Mouse (Mus musculus): ENCODE measurements around the gene Strip1.
"Not testable (repeated sequence)": the region's sequence is repeated elsewhere in the genome, so short reads cannot be mapped to it uniquely, and the experiment has no call there.

Gene Strip1

DNA sequence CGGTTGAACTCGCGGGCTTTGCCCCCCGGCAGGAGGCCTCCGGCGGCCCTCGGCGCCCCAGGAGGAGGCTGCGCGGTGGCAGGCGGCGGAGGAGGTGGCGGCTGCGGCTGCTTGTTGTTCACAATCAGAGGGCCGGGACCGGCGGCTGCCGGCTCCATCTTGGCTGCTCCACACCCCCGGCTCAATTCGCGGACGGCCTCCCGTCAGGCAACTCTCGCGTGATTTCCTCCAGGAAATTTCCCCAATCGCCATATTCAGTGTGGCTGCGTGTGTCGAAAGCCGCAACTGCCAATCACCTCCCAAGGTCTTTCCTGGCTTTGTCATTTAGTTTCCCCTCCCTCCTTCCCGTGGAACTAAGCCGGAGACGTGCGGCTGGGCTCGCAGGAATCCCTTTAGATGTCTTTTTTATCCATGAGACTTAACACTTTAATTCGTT is at the start of gene Strip1:
Gene Strip1 (minus strand): TSS at position 172 of the 436 bp plus-strand sequence.
- peak; percentile 98 for DNase-seq

DNA sequence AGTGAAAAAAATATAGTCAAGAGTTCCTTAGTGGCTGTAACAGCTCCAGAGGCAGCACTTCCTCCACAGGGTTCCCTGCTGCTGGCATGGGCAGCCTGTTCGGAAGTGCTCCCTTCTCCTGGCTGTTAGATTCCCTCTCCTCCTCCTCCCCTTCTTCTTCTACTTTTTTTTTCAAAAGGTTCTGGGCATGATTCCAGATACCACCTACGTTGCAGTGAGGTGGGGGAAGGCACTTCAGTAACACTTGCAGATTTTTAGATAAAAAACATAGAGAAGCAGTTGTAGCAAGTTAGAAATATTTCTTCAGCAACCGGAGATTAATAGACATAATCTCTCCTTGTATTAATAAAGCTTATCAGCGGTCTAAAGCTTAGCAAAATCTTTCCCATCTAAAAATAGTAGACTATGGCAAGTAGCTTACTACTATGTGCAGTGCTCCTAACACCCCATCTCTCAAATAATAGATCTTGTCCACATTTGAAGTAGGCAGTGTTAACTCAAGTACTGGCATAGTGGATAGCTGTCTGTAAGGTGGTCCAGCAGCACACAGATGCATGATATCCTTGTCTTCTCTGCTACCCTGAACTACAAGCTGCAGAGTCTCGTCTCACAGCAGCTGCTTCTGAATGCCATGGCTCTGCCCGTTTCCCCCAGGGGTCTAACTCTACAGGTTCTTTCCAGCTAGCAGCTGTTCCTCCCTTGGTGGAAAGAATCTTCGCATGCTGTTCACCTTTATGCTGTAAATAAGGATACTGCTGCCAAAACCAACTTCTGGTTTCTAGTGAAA is 49.5 kb upstream of the Strip1 start:
- peak; percentile 56 for DNase-seq

DNA sequence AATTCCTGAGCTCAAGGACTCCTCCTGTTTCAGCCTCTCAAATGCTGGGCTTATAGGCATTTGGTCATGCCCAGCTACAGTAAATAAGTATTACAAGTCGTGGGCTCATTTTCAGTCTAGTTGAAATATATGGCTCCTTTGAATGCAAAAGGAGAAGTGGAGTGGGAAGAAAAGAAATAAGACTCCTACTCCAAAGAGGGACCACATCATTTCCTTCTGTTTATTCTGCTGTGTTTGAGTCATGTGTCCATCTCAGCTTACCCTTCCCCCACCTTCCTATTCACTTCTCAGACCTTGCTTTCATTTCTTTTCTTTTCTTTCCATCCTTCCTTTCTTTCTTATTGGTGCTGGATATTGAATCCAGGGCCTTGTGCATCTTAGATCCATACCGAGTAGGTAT is 40.0 kb upstream of the Strip1 start:
- DNase-seq = no peak

DNA sequence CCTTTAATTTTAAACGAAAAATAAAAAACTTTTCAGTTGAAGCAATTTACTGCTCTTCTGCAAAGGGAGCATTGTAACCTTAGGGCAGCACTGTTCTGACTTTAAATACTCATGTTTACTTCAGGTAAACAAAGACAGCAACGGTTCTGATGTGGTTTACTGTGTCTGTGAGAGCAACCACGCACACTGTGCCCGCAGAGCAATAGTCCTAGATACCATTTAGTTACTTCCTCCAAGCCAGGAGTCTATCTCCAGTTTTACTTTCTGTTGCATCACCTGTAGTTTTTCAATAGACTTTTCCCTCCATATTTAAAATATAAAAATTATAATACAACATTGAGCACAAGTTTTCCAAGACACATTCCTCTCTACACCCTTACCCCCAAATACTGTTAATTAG is 39.0 kb upstream of the Strip1 start:
- no peak for DNase-seq

DNA sequence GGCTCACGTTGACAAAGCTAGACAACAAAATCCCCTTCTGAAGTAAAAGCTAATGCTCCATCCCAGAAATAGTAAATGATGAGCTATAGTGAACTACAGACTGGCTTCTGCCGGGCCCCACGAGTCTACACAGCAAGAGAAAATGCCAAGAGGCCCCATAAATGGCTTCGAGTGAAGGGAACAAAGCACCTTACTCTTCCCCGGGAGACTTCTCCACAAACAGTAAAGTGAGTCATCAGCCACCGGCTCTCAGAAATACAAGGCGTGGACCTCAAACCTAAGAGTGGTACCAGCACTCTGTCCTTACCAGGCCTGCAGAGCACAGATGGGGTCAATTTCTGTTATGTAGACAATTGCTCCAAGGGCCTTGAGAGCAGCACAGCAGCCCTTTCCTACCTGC is 37.3 kb upstream of the Strip1 start:
- DNase-seq = no peak

DNA sequence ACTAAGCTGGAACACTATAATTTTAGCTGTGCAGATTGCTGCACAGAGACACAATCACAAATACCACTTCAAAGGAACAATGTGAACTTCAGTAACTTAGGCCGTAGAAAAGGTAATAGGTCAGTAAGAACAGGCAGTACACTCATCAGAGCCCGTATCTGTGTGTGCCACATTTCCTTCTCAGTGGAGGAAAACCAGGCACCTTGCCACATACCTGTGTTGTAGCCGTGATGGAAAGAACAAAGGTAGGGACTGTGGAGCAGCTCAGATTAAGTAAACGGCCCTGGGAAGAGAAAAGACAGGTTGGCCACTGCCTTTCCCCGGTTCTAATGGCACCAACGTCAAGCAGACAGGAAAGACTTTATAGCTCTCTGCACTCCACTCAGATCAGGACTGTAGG is 35.9 kb upstream of the Strip1 start:
- DNase-seq = no peak

DNA sequence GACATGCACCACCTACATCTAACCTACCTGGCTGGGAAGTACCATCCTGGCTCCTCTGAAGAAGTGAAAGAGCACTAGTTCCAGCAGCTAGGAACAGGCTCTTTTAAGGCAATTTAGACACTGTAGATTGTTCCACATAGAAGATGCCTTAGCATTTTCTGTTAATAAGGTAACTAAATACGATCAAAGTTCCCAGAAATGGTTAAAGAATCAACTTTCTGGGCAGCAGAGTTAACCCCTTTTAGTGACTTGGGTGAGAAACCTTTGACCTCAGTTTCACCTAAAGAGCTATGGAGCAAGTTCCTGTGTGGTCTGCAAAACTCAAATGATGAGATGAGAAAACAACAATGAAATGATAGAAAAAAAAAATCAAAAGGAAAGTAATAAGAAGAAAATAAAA is 33.1 kb upstream of the Strip1 start:
- DNase-seq = no peak

DNA sequence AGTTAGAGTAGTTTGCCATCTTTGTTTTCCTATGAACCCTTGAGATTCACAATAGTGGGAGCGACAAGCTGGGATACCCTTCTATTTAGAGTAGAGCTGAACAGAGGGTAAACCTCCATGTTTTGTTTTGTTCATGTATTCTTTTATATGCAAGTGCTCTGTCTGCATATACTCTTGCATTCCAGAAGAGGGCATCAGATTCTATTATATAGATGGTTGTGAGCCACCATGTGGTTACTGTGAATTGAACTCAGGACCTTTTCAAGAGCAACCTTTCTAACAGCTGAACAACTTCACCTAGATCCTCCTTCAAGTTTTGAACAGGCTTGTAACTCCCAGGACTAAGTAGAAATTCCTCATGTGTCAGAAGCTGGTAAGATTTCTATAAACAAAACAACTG is 27.5 kb upstream of the Strip1 start:
- no peak for DNase-seq

DNA sequence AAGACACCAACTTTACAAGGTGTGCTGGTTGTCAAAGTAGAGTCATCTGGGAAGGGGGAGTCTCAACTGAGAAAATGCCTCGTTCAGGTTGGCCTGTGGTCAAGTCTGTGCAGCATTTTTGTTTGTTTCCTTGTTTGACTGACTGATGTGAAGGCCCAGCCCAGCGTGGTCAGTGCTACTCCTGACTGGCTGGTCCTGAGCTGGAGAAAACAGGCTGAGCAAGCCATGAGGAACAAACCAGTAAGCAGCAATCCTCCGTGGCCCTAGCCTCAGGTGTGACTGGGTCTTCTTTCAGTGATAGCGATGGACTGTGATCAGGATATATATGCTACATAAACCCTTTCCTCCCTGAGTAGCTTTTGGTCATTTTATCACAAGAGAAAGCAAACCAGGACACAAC is 25.4 kb upstream of the Strip1 start:
- DNase-seq = no peak

DNA sequence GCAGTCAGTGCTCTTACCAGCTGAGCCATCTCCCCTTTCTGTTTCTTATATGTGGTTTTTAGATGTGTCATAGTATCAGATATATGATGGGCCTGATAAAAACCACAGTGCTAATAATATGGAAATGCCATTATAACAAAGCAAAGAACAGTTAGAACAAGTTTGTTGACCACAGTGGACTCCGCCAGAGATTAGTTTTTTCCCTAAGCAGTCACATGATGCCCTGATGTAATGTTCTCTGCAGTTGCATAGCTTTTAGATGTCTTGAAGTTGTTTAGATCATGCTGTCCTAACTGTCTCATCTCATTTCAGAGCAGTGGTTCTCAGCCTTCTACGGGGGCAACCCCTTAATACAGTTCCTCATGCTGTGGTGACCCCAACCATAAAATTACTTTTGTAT is 24.7 kb upstream of the Strip1 start:
- no peak for DNase-seq

DNA sequence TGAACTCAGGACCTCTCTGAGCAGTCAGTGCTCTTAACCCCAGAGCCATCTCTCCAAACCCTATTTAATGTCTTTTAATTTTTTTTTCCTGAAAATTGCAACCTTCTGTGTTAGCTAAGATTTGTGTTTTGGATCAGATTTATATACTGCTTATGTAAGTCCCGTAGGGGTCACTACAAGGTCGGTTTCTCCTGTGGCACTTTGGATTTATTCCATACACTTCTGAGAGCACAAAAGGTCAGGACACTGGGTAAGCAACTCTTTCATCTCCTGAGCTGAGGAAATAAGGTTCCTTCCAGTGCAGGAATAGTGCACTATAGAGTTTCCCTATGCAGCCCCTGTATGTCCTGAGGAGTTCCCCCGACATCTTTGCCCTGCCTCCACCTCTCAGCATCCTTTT is 24.0 kb upstream of the Strip1 start:
- DNase-seq = no peak

DNA sequence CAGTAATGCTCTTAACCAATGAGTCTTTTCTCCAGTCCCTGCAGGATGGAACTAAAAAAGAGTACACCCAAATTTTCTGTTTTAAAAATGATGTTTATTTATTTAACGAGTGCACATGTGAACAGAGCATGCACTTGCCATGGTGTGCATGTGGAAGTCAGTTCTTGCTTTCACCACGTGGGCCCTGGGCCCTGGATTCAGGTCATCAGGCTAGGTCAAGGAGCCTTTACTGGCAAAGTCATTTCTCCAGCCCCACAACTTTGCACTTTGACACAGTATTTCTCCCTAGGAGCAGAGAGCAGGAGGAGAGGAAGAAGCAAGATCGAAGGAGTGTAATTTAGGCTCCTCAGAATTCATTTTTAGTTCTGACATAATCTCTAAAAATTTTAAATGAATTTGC is 23.4 kb upstream of the Strip1 start:
- no peak for DNase-seq

DNA sequence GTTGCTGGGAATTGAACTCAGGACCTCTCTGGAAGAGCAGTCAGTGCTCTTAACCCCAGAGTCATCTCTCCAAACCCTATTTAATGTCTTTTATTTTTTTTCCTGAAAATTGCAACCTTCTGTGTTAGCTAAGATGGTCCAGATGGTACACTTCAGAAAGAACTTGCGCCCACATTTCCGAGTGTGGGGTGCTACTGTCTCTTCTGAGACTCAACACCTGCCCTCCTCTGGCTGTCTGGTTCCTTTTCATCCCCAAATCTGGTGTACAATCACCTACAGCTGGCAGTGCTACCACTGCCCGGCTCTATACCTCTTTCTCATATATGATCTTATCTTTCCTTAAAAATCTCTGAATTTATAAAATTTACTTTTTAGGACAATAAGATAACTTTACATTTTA is 21.5 kb upstream of the Strip1 start:
- DNase-seq = no peak

DNA sequence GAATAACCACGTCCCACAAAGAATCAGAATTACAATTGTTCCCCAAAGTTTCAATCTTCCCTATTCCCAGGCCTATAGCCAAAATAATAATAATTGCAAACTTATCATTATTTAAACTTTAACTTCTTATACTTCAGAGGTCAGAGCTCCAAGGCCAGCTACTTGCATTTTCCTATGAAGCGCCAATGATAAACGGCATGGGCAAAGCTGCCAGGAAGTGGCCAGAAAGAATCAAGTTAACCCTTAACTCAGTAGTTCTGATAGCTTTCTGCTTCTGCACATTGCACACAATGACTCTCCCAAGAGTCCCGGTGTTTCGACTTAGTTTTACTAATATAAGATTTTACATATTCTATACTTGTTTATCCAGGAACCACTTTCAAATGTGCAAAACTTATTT is 18.8 kb upstream of the Strip1 start:
- DNase-seq = not testable (repeated sequence)

DNA sequence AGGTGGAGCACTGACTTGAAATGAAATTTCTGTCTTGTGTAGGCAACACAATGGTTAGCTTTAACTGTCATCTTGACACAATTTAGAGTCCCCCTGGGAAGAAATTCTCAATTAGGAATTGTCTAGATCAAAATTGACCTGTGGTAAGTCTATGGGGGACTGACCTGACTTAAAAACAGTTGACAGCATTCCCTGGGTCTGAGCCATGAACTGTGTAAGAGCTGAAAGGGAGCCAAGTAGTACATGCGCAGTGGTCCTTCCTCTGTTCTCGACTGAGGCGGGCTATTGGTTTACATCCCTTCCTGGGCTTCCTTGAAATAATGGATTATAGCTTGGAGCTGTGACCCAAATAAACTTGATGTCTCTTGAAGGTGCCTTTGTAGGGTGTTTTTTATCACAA is 15.5 kb upstream of the Strip1 start:
- DNase-seq = peak; percentile 15

DNA sequence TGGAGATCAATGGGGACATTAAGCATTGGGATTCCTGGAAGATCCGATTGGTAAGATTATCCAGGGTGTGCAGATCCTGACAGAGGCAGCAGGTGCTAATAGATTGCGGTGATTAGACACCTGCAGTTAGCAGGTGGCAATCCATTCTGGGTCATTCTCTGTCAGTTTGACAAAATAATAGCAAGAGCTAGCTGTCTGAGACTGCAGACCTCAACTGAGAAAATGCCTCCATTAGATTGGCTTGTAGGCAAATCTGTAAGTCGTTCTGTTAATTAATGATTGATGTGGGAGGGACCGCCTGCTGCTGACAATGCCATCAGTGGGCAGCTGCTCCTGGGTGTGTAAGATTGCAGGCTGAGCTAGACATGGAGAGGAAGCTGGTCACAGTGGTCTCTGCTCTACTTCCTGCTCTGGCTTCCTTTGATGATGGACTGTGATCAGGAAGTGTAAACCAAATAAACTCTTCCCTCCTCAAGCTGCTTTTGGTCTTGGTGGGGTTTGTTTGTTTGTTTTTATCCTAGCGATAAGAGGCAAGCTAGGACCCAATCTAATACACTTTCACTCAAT is 6.2 kb upstream of the Strip1 start:
- DNase-seq = peak; percentile 39

DNA sequence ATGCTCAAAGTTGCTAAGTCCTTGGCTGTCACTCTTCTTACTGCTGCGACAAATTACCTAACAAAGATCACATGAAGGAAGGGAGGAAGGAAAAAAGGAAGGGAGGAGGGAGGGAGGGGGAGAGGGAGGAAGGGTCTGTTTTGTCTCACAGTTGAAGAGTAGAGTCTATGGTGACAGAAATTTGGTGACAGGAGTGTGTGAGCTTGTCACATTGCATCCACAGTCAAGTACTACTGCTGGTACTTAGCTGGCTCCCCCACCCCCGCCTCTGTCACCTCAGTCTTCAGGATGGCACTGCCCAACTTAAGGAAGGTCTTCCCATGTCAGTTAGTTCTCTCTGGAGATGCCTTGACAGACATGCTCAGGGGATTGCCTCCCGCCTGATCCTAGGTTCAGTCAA is 4.7 kb upstream of the Strip1 start:
- no peak for DNase-seq

DNA sequence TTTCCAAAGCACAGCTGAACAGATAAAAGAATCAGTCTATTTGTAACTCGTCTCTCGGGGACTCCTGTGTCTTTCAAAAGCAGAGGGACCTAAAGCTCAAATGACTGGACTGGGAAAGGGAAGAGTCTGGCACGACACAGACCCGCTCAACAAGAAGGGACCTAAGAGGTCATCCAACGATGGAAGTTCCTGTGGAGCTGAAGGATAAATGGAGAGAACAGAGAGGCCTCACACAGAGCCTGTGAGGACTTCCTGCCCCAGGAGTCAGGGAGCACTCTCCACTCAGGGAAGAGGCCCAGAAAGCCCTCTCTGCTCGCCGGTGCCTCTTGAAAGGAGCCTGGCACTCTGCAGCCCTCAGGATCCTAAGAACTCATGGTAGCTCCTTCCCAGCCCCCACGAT is 4.3 kb upstream of the Strip1 start:
- DNase-seq = no peak

DNA sequence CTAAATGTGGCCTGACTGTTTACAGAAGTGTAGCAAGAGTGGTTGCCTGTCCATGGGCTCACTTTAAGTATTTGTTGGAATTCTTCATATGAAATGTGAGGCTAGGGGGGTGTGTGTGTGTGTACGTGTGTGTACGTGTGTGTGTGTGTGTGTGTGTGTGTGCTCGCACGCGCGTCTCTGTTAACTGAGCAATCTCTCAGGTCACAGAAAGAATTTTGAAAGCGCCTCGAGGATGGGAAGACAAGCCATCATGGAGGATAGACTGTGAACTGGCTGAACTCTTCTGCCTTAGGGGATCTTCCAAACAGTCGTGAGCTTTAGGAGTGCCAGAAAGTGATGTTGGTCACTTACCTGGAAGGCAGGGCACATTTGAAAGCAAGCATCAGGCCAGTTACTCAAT is 2.4 kb upstream of the Strip1 start:
- no peak for DNase-seq

DNA sequence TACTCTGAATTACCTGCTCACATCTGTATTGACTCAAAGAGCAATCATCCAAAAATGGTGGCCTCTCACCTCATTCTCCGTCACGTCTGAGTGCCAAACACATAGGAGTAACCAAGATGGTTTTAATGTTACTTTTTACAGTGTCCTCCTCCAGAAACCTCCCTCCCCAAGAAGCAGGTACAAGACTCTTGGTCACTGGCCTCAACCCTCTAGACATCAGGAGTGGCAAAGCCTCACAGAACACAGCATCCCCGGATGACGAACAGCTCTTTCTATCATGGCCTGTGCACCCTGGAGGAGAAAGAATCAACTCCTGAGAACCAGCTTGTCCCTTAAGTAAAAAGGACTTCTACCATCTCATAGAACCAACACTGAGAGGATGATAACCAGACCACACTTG is 1.3 kb upstream of the Strip1 start:
- DNase-seq = no peak

DNA sequence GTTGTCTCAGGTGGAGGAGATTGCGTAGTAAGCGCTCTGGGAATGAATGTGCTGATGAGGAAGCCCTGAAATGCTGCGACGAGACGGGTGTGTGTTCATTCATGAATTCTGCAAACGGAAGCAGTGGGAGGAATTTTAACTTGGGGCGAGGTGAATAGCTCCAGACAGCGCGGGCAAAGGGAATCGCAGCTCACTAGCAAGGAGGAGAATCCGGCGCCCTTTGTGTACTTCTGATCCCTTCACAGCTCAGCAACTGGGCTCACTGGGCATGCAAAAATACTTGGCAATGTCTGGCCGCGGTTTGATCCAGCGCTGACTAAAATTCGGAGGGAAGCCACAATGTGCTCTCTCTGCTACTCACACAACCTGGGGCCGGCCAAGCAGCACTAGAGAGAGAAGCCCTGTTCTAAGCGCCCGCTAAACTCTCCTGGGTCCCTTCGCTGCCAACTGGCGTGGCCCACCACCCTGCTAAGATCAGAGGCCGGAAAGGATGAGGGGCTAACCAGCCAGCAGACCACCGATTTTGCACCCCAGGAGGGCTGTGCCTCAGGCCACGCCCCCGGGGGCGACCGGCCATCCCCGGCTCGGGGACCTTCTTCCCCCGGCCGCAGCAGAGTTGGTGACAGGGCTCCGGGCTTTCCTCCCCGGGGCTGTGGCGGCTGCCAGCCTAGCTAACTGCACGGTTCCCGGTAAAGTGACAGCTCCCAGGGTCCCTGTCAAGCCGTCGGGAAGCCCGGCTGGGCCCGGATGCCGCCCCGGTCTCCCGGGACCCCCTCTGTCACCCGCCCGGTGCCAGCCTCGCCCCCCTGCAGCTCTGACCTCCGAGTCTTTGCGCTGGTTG is 592 bp downstream of the Strip1 start, which contains the start of gene Gm10961:
Gene Gm10961 (plus strand): TSS at position 641 of the 841 bp plus-strand sequence.
- no peak for DNase-seq

DNA sequence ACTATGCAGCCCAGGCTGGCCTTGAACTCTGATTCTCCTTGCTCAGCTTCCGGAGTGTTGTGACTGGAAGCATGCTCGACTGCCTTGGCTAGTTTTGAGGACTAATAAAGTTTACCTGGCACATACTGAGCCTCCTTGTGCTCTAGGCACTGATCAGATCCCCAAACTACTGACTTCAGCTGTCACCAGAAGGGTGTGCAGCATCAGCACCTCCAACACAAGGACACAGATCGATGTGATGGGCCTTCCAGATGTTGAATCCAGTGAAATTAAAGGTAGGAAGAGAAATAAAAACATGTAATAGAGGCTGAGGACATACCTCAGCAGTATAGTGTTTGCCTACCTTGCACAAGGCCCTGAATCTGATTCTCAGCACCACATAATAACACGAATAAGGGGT is 2.1 kb downstream of the Strip1 start:
- DNase-seq = no peak

DNA sequence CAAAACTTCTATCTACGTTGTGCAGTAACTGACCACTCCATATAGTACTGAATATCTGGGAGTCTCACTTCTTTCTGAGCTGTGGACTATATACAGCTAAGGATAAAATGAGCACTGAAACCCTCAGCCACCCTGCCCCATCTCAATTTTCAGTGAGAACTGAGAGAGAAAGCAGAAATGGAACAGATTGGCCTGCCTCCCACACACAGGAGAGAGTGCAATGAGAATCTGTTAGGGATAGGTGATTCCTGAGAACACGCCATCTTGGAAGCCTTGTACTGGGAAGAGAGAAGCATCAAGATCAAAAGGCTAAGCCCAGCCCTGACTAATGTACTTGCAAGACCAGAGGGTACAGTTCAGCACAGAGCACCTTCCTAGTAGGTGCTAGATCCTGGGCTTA is 2.9 kb downstream of the Strip1 start:
- DNase-seq = no peak

DNA sequence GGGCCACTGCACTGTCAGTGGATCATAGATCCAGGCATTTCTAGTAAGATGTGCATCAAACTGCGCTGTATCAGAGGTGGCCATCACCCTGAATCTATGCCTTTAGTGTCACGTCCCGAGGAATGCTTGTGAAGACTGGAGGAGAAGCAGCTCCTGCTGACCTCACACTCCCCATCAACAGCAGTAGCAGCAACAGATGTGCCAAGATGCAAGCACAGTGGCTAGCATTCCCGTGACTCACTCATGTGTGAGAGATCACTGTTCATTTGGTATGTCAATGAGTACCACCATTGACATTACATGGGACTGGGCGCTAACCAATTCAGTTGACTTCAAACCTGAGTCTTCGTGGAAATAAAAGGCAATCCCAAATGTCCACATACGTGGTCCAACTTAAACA is 3.9 kb downstream of the Strip1 start:
- DNase-seq = no peak
